Comparison of ENCODE assay signal across 8 mouse cellular contexts in the genomic region with DNA sequence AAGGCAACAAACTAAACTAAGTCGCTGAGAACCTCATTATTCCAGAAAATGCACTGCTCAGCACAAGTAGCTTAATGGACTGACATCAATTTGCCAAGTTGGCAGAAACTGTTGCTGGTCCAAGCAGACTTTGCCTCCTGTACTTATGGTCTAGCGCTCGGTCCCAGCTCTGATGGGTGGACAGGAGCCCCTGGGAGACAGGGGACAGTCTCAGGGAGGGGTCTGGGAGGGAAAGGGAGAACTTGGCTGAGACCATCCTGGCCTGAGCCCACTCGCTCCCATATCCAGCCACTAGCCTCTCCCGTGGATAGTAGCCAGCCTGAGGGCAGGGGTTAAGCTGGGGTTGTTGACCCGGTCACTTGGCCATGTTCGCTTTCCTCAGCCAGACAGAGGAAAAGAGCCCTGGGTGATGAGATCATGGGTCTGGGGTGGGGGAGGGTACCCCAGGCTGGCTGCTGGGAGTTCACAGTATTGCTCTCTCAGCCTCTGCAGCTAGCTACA. TPM values are rescaled to one million over a fixed set of nuclear protein-coding genes. Genes with fewer than 3 reads are reported as not detected.
DNase-seq lines count a peak whose midpoint lies in the region; ATAC-seq and TF ChIP-seq lines count a peak whose summit lies in the region.

No protein-coding gene starts in this region.

- no peak for TF ChIP-seq POLR2A in spleen, adult 2 months (IDR thresholded peaks at IDR 0.05; ENCODE audit: low read depth, low read length)

- ATAC-seq in intestine, postnatal 0 days = no peak; the same call in 1 of the 2 replicates
- peak; percentile 40 for ATAC-seq in liver, postnatal 0 days
- ATAC-seq in cerebellum, adult (ENCODE audit: insufficient number of reproducible peaks, low FRiP score, low TSS enrichment) = no peak

- H3K27me3 ChIP-seq in spleen, adult 2 months (ENCODE audit: control insufficient read depth, insufficient read depth, low read length) = no peaks in the 10 kb centered on the region
- no peaks in the 10 kb centered on the region for H3K27me3 ChIP-seq in intestine, postnatal 0 days (replicated peaks; ENCODE audit: control insufficient read depth, insufficient read depth, low read length)
- H3K27me3 ChIP-seq in liver, postnatal 0 days (ENCODE audit: insufficient read depth, low read length) = no peaks in the 10 kb centered on the region

- 89% methylated on average over 7 of the region's 7 CpGs for WGBS in spleen, adult 2 months
- WGBS in intestine, postnatal 0 days = 7% methylated on average over 7 of the region's 7 CpGs
- WGBS in liver, postnatal 0 days (ENCODE audit: insufficient replicate concordance) = 59% methylated on average over 7 of the region's 7 CpGs

- H3K9me3 ChIP-seq in intestine, postnatal 0 days (ENCODE audit: control insufficient read depth) = no peaks in the 10 kb centered on the region
- H3K9me3 ChIP-seq in liver, postnatal 0 days (ENCODE audit: low read length) = no peaks in the 10 kb centered on the region

- 0 out of 2 replicates have a peak overlapping the region, but pooled peaks have one; percentile 10 for H3K27ac ChIP-seq in spleen, adult 2 months (ENCODE audit: insufficient read depth, low read length)
- peak overlapping the region; percentile 97 for H3K27ac ChIP-seq in intestine, postnatal 0 days (ENCODE audit: low read depth, low read length)
- H3K27ac ChIP-seq in liver, postnatal 0 days (ENCODE audit: low read depth) = peak overlapping the region; percentile 95

- H3K4me1 ChIP-seq in spleen, adult 2 months (ENCODE audit: control insufficient read depth, insufficient read depth, insufficient read length) = peaks cover 6% of the 10 kb centered on the region; the same call in 1 of the 2 replicates
- peaks cover 27% of the 10 kb centered on the region for H3K4me1 ChIP-seq in intestine, postnatal 0 days (replicated peaks; ENCODE audit: control insufficient read depth, insufficient read depth, low read length)
- H3K4me1 ChIP-seq in liver, postnatal 0 days (ENCODE audit: insufficient read depth) = peaks cover 72% of the 10 kb centered on the region

- no peak for TF ChIP-seq CTCF in spleen, adult 2 months (IDR thresholded peaks at IDR 0.05; ENCODE audit: extremely low read depth, insufficient read depth, insufficient read length, insufficient replicate concordance)
- TF ChIP-seq CTCF in intestine, postnatal 0 days (IDR thresholded peaks at IDR 0.05; ENCODE audit: low read depth) = no peak
- TF ChIP-seq CTCF in liver, postnatal 0 days (IDR thresholded peaks at IDR 0.05; ENCODE audit: low read depth) = no peak

- TF ChIP-seq EP300 in liver, postnatal 0 days (IDR thresholded peaks at IDR 0.05; ENCODE audit: low read depth) = peak; percentile 29; the same call in 1 of the 2 replicates

- peak overlapping the region; percentile 43 for H3K9ac ChIP-seq in intestine, postnatal 0 days (ENCODE audit: low read depth, low read length)
- H3K9ac ChIP-seq in liver, postnatal 0 days (replicated peaks) = peak overlapping the region; percentile 55

- no peak overlapping the region for H3K4me3 ChIP-seq in spleen, adult 2 months (ENCODE audit: extremely low read depth, insufficient read depth, insufficient read length)
- peak overlapping the region; percentile 11 for H3K4me3 ChIP-seq in intestine, postnatal 0 days (ENCODE audit: low read depth, low read length)
- no peak overlapping the region; the same call in 1 of the 2 replicates for H3K4me3 ChIP-seq in liver, postnatal 0 days (ENCODE audit: low read depth, low read length)

- DNase-seq in spleen, adult 2 months (ENCODE audit: low read depth in 1 of 2, low spot score in 2 of 2) = peak in 1 of 2 experiments; percentile 17
- no peak for DNase-seq in spleen, adult 12 weeks (ENCODE audit: low spot score)
- peak; percentile 99 for DNase-seq in heart, adult 11 months
- peak; percentile 83 for DNase-seq in liver, postnatal 0 days
- peak; percentile 35 for DNase-seq in retina, embryonic 14.5 days (ENCODE audit: low spot score)
- DNase-seq in B cell, adult 2 months = no peak

- peak overlapping the region; percentile 76 for H3K4me2 ChIP-seq in intestine, postnatal 0 days (replicated peaks; ENCODE audit: low read depth)
- H3K4me2 ChIP-seq in liver, postnatal 0 days (ENCODE audit: low read depth, low read length) = peak overlapping the region; percentile 90

- H3K36me3 ChIP-seq in spleen, adult 2 months (ENCODE audit: control insufficient read depth, insufficient read depth, low read length) = no peaks in the 10 kb centered on the region
- H3K36me3 ChIP-seq in intestine, postnatal 0 days (ENCODE audit: control insufficient read depth, insufficient read depth) = no peaks in the 10 kb centered on the region
- no peaks in the 10 kb centered on the region; the same call in 1 of the 2 replicates for H3K36me3 ChIP-seq in liver, postnatal 0 days (replicated peaks; ENCODE audit: insufficient read depth, low read length)

RNA-seq across cellular contexts. Expression of gene Per2, which starts 3.4 kb away (rescaled TPM):
- 3.7 and 5.0 TPM in 2 replicates for polyA plus RNA-seq in spleen, adult 2 months (2012; rRNA removed)
- 7.2 and 7.9 TPM in 2 replicates for polyA plus RNA-seq in intestine, postnatal 0 days (2015; fragmentation: Nextera tagmentation; extraction: Ambion mirVana)
- 2.4 and 2.5 TPM in 2 replicates for polyA plus RNA-seq in liver, postnatal 0 days (2015; fragmentation: Nextera tagmentation; extraction: Ambion mirVana)

RNA-seq across cellular contexts. Expression of gene Traf3ip1, which starts 38.7 kb away (rescaled TPM):
- polyA plus RNA-seq in spleen, adult 2 months (2012; rRNA removed) = 3.7 and 3.9 TPM in 2 replicates
- polyA plus RNA-seq in intestine, postnatal 0 days (2015; fragmentation: Nextera tagmentation; extraction: Ambion mirVana) = 3.3 and 3.7 TPM in 2 replicates
- 2.2 and 2.5 TPM in 2 replicates for polyA plus RNA-seq in liver, postnatal 0 days (2015; fragmentation: Nextera tagmentation; extraction: Ambion mirVana)

RNA-seq across cellular contexts. Expression of gene Hes6, which starts 41.9 kb away (rescaled TPM):
- 59.9 and 87.9 TPM in 2 replicates for polyA plus RNA-seq in spleen, adult 2 months (2012; rRNA removed)
- polyA plus RNA-seq in intestine, postnatal 0 days (2015; fragmentation: Nextera tagmentation; extraction: Ambion mirVana) = 84.1 and 84.8 TPM in 2 replicates
- polyA plus RNA-seq in liver, postnatal 0 days (2015; fragmentation: Nextera tagmentation; extraction: Ambion mirVana) = 33.1 and 35.0 TPM in 2 replicates

RNA-seq across cellular contexts. Expression of gene Ilkap, which starts 57.1 kb away (rescaled TPM):
- 43.9 and 46.7 TPM in 2 replicates for polyA plus RNA-seq in spleen, adult 2 months (2012; rRNA removed)
- 51.2 TPM in 2 replicates for polyA plus RNA-seq in intestine, postnatal 0 days (2015; fragmentation: Nextera tagmentation; extraction: Ambion mirVana)
- polyA plus RNA-seq in liver, postnatal 0 days (2015; fragmentation: Nextera tagmentation; extraction: Ambion mirVana) = 40.3 and 42.8 TPM in 2 replicates

Comparison
In these comparisons a context has a peak if more than half of its experiments do, and no peak if none do; other contexts are left out.
1. DNase-seq: peak in heart, adult 11 months (single experiment), liver, postnatal 0 days (single experiment) and retina, embryonic 14.5 days (single experiment); none in spleen, adult 12 weeks (single experiment) and B cell, adult 2 months (0 of 2).
2. H3K27ac ChIP-seq: peak in every context shown above with its lines; median percentile 97 in intestine, postnatal 0 days; 95 in liver, postnatal 0 days; 10 in spleen, adult 2 months.